Mouse (Mus musculus): ENCODE data around the gene Ecel1. TPM values are rescaled to one million over a fixed set of nuclear protein-coding genes. Genes with fewer than 3 reads are reported as not detected.

The Ecel1 gene
- 1.5 and 1.6 TPM in 2 replicates for polyA plus RNA-seq (2015; fragmentation: Nextera tagmentation; extraction: Ambion mirVana)

GRCm38 (mm10) chr1:87156199-87156587 is at the start of gene Ecel1:
Gene Ecel1 (minus strand): TSS chr1:87156521.
- peaks cover 89% of the 10 kb centered on the region for H3K27me3 ChIP-seq
- no peak for ATAC-seq (ENCODE audit: insufficient number of reproducible peaks, low FRiP score, low TSS enrichment, low read depth)
- H3K4me2 ChIP-seq (replicated peaks), result peak within 1 kb of the TSS; percentile 81
- no peak within 1 kb of the TSS for H3K9ac ChIP-seq
- H3K36me3 ChIP-seq, result no peaks in the 10 kb centered on the region
- H3K9me3 ChIP-seq (replicated peaks), result no peaks in the 10 kb centered on the region
- no peak within 1 kb of the TSS for H3K27ac ChIP-seq (replicated peaks)
- peaks cover 30% of the 10 kb centered on the region for H3K4me1 ChIP-seq
- H3K4me3 ChIP-seq (replicated peaks), result peak within 1 kb of the TSS; percentile 44
- WGBS, result under 1% methylated on average over 11 of the region's 12 CpGs

- Histone ChIP-seq H3K4me1 (no peaks in the 10 kb centered on the region), H3K4me3 (replicated peaks) (no peak overlapping the region), H3K9ac (no peak overlapping the region), H3K36me3 (no peaks in the 10 kb centered on the region), H3K9me3 (replicated peaks) (no peaks in the 10 kb centered on the region), H3K27ac (replicated peaks) (peak overlapping the region; percentile 65; the same call in 1 of the 2 replicates), H3K4me2 (replicated peaks) (no peak overlapping the region), H3K27me3 (peaks cover 30% of the 10 kb centered on the region)
- WGBS, result 34% methylated on average over 3 of the region's 3 CpGs
- peak; percentile 74 for ATAC-seq (ENCODE audit: insufficient number of reproducible peaks, low FRiP score, low TSS enrichment, low read depth)
Measured at GRCm38 (mm10) chr1:87205502-87205901, 49.2 kb upstream of the Ecel1 start.

- peak overlapping the region; percentile 65 for H3K27ac ChIP-seq (replicated peaks)
- no peak overlapping the region for H3K4me3 ChIP-seq (replicated peaks)
- H3K36me3 ChIP-seq, result no peaks in the 10 kb centered on the region
- H3K27me3 ChIP-seq, result peaks cover 30% of the 10 kb centered on the region
- H3K9ac ChIP-seq, result no peak overlapping the region
- no peaks in the 10 kb centered on the region for H3K4me1 ChIP-seq
- H3K9me3 ChIP-seq (replicated peaks), result no peaks in the 10 kb centered on the region
- no peak overlapping the region for H3K4me2 ChIP-seq (replicated peaks)
- ATAC-seq (ENCODE audit: insufficient number of reproducible peaks, low FRiP score, low TSS enrichment, low read depth), result no peak
- 39% methylated on average over 6 of the region's 6 CpGs for WGBS
Measured at GRCm38 (mm10) chr1:87205038-87205437, 48.7 kb upstream of the Ecel1 start.

GRCm38 (mm10) chr1:87204465-87204864 is 48.1 kb upstream of the Ecel1 start, which contains the start of gene Chrng:
Gene Chrng (plus strand): TSS chr1:87204657.
- 87% methylated on average over 7 of the region's 7 CpGs for WGBS
- Histone ChIP-seq H3K36me3 (no peaks in the 10 kb centered on the region), H3K9ac (no peak within 1 kb of the TSS), H3K4me2 (replicated peaks) (no peak within 1 kb of the TSS), H3K9me3 (replicated peaks) (no peaks in the 10 kb centered on the region), H3K4me3 (replicated peaks) (no peak within 1 kb of the TSS), H3K27ac (replicated peaks) (peak within 1 kb of the TSS; percentile 65), H3K4me1 (no peaks in the 10 kb centered on the region), H3K27me3 (peaks cover 30% of the 10 kb centered on the region)
- ATAC-seq (ENCODE audit: insufficient number of reproducible peaks, low FRiP score, low TSS enrichment, low read depth), result no peak

GRCm38 (mm10) chr1:87203779-87204178 is 47.5 kb upstream of the Ecel1 start:
- no peak overlapping the region for H3K9ac ChIP-seq
- H3K4me1 ChIP-seq, result no peaks in the 10 kb centered on the region
- H3K27ac ChIP-seq (replicated peaks), result no peak overlapping the region
- WGBS, result 79% methylated on average over 5 of the region's 5 CpGs
- H3K27me3 ChIP-seq, result peaks cover 30% of the 10 kb centered on the region
- ATAC-seq (ENCODE audit: insufficient number of reproducible peaks, low FRiP score, low TSS enrichment, low read depth), result no peak
- H3K4me3 ChIP-seq (replicated peaks), result no peak overlapping the region
- no peaks in the 10 kb centered on the region for H3K36me3 ChIP-seq
- no peak overlapping the region for H3K4me2 ChIP-seq (replicated peaks)
- no peaks in the 10 kb centered on the region for H3K9me3 ChIP-seq (replicated peaks)

- no peak overlapping the region for H3K4me3 ChIP-seq (replicated peaks)
- H3K4me2 ChIP-seq (replicated peaks), result no peak overlapping the region
- no peak overlapping the region for H3K9ac ChIP-seq
- H3K9me3 ChIP-seq (replicated peaks), result no peaks in the 10 kb centered on the region
- no peaks in the 10 kb centered on the region for H3K4me1 ChIP-seq
- H3K36me3 ChIP-seq, result no peaks in the 10 kb centered on the region
- H3K27ac ChIP-seq (replicated peaks), result no peak overlapping the region
- 55% methylated on average over 1 of the region's 1 CpGs for WGBS
- no peak for ATAC-seq (ENCODE audit: insufficient number of reproducible peaks, low FRiP score, low TSS enrichment, low read depth)
- H3K27me3 ChIP-seq, result peaks cover 15% of the 10 kb centered on the region
Measured at GRCm38 (mm10) chr1:87201848-87202247, 45.5 kb upstream of the Ecel1 start.

GRCm38 (mm10) chr1:87200811-87201210 is 44.5 kb upstream of the Ecel1 start:
- peaks cover 5% of the 10 kb centered on the region; the same call in 1 of the 2 replicates for H3K27me3 ChIP-seq
- no peaks in the 10 kb centered on the region for H3K36me3 ChIP-seq
- no peak overlapping the region for H3K4me2 ChIP-seq (replicated peaks)
- no peak overlapping the region for H3K4me3 ChIP-seq (replicated peaks)
- H3K4me1 ChIP-seq, result no peaks in the 10 kb centered on the region
- no peaks in the 10 kb centered on the region for H3K9me3 ChIP-seq (replicated peaks)
- H3K9ac ChIP-seq, result no peak overlapping the region
- no peak overlapping the region for H3K27ac ChIP-seq (replicated peaks)
- ATAC-seq (ENCODE audit: insufficient number of reproducible peaks, low FRiP score, low TSS enrichment, low read depth), result no peak
- WGBS, result 39% methylated on average over 2 of the region's 2 CpGs

GRCm38 (mm10) chr1:87198119-87199065 is 42.1 kb upstream of the Ecel1 start:
- Histone ChIP-seq H3K9ac (no peak overlapping the region), H3K4me1 (no peaks in the 10 kb centered on the region), H3K9me3 (replicated peaks) (no peaks in the 10 kb centered on the region), H3K4me3 (replicated peaks) (no peak overlapping the region), H3K27me3 (no peaks in the 10 kb centered on the region), H3K27ac (replicated peaks) (no peak overlapping the region), H3K36me3 (no peaks in the 10 kb centered on the region), H3K4me2 (replicated peaks) (no peak overlapping the region)
- 74% methylated on average over 12 of the region's 12 CpGs for WGBS
- no peak for ATAC-seq (ENCODE audit: insufficient number of reproducible peaks, low FRiP score, low TSS enrichment, low read depth)

GRCm38 (mm10) chr1:87197296-87197695 is 41.0 kb upstream of the Ecel1 start:
- no peak overlapping the region for H3K27ac ChIP-seq (replicated peaks)
- H3K4me1 ChIP-seq, result no peaks in the 10 kb centered on the region
- ATAC-seq (ENCODE audit: insufficient number of reproducible peaks, low FRiP score, low TSS enrichment, low read depth), result no peak
- H3K4me3 ChIP-seq (replicated peaks), result no peak overlapping the region
- no peak overlapping the region for H3K4me2 ChIP-seq (replicated peaks)
- H3K27me3 ChIP-seq, result no peaks in the 10 kb centered on the region
- 75% methylated on average over 9 of the region's 9 CpGs for WGBS
- no peaks in the 10 kb centered on the region for H3K36me3 ChIP-seq
- no peak overlapping the region for H3K9ac ChIP-seq
- H3K9me3 ChIP-seq (replicated peaks), result no peaks in the 10 kb centered on the region

GRCm38 (mm10) chr1:87190429-87190828 is 34.1 kb upstream of the Ecel1 start, which contains the start of gene Chrnd:
Gene Chrnd (plus strand): TSS chr1:87190607.
- no peaks in the 10 kb centered on the region for H3K9me3 ChIP-seq (replicated peaks)
- H3K27ac ChIP-seq (replicated peaks), result 0 out of 2 replicates have a peak within 1 kb of the TSS, but pooled peaks have one; percentile 5
- H3K27me3 ChIP-seq, result peaks cover 33% of the 10 kb centered on the region
- no peak within 1 kb of the TSS for H3K9ac ChIP-seq
- H3K36me3 ChIP-seq, result no peaks in the 10 kb centered on the region
- 17% methylated on average over 4 of the region's 4 CpGs for WGBS
- peak within 1 kb of the TSS; percentile 2; the same call in 1 of the 2 replicates for H3K4me3 ChIP-seq (replicated peaks)
- H3K4me1 ChIP-seq, result peaks cover 21% of the 10 kb centered on the region
- no peak within 1 kb of the TSS for H3K4me2 ChIP-seq (replicated peaks)
- ATAC-seq (ENCODE audit: insufficient number of reproducible peaks, low FRiP score, low TSS enrichment, low read depth), result peak; percentile 71

- Histone ChIP-seq H3K27ac (replicated peaks) (no peak overlapping the region), H3K27me3 (peaks cover 66% of the 10 kb centered on the region), H3K9ac (peak overlapping the region; percentile 45), H3K9me3 (replicated peaks) (no peaks in the 10 kb centered on the region), H3K4me2 (replicated peaks) (peak overlapping the region; percentile 97), H3K4me3 (replicated peaks) (peak overlapping the region; percentile 63), H3K4me1 (peaks cover 30% of the 10 kb centered on the region), H3K36me3 (no peaks in the 10 kb centered on the region)
- ATAC-seq (ENCODE audit: insufficient number of reproducible peaks, low FRiP score, low TSS enrichment, low read depth), result no peak
- 0% methylated on average over 15 of the region's 15 CpGs for WGBS
Measured at GRCm38 (mm10) chr1:87187037-87187355, 30.7 kb upstream of the Ecel1 start.

Measured in embryonic facial prominence, embryonic 15.5 days (tissue).